Mouse (Mus musculus) layer of hippocampus, postnatal 14 days (tissue): ENCODE measurements around the gene Gm21103. TPM values are rescaled to one million over a fixed set of nuclear protein-coding genes. Genes with fewer than 3 reads are reported as not detected.
"Not testable (repeated sequence)": the region's sequence is repeated elsewhere in the genome, so short reads cannot be mapped to it uniquely, and the experiment has no call there.

Source experiments
- DNase-seq, 2 experiments: peaks; one replicate each; pipeline ENCODE4 v3.0.0; 2021 to 2022; ENCODE audit warnings: low spot score in 2 of 2, mixed read lengths in 1 of 2
- long read RNA-seq, 2 experiments: library from polyadenylated mRNA; stranded (forward); transcript quantifications; one replicate each; pipeline ENCODE4 v2.0.0; 2021
- total RNA-seq, 2 experiments: library from RNA; stranded (reverse); gene quantifications; 2 replicates each; pipeline ENCODE4 v1.2.3; 2021

Gene Gm21103
- not detected for total RNA-seq
- long read RNA-seq, experiment 1 = 0 reads
- long read RNA-seq, experiment 2 = 0 reads

DNA sequence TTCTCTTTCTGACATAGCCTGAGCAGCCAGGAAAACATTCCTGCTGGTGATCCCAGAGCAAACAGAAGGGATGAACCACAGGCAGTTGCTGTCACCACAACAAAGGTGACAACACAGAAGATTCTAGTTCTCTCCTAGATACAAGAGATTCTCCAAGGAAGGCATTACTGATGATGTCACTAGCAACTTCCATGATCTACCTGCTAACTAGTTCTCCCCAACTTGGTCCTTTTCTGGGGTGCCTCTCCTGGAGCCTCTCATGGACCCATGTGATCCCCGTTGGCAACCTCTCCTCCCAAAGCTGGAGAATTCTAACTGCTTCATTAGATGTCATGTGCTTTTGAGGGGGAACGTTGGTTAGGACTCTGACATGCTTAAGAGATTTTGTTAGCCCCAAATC, at the start of gene Gm21103:
Gm21103 (minus strand) TSS at position 101 of the 400 bp plus-strand sequence.
- DNase-seq = not testable (repeated sequence)

- not testable (repeated sequence) for DNase-seq
Observed at GRCm38 (mm10) chr14:6343578-6343977, 38.9 kb upstream of the Gm21103 start, which contains the start of gene Gm3618. Gene Gm3618 (minus strand): TSS chr14:6343678.

DNA sequence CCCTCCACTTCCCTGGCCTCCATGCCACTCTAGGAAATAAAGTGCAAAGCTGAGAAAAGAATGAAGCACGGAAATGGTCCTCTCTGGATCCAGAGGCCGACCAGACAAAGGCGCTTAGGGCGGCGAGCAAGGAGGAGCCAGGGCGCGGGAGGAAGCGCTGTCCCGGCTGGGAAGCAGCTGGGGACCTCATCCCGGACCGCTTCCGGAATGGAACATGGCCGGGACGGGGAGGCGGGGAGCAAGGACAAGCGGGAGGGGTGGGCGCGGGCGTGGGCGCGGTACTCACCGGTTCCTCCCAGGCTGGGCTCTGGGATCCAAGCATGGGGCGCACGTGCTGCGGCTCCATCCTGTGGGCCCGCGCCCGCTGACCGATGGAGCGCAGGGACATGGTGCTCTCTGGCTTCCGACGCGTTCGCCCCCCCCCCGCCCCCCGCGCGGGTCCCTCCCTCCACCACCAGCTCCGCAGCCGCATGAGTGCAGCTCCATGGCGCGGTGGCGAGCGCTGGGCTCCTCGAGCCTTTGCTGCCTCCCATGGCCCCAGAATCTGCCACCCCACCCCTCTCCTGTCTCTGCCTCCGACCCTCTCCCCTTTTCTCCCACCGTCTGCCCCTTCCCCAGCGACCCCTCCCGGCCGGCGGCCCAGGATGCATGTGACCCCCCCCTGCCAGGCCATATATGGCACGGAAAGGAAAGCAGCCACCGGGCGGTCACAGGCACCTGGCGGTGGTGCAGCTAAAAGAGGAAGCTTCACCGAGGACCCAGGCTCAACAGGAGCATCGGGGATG, 17.5 kb downstream of the Gm21103 start, which contains the start of gene Gm3411:
Gm3411 (minus strand) TSS at position 320 of the 785 bp plus-strand sequence.
- DNase-seq = peak; percentile 24 to 38

Other genes starting within 250 kb of the Gm21103 start
- not detected for gene Gm6337, start 246.6 kb downstream of the Gm21103 start, total RNA-seq
- gene Gm8206, start 210.9 kb downstream of the Gm21103 start, total RNA-seq = under 1 TPM; 0.30 to 0.98 TPM
- gene Gm3468, start 196.2 kb downstream of the Gm21103 start, total RNA-seq = 1 to 10 TPM; 1.1 to 1.7 TPM
- gene Gm3476, start 179.0 kb downstream of the Gm21103 start, total RNA-seq = not detected
- 1 to 10 TPM; 1.8 to 2.4 TPM for gene Gm21560, start 85.6 kb downstream of the Gm21103 start, total RNA-seq
- gene Gm3411, start 17.6 kb downstream of the Gm21103 start, total RNA-seq = 1 to 10 TPM; 2.2 to 4.8 TPM
- not detected for gene Gm3618, start 38.8 kb upstream of the Gm21103 start, total RNA-seq
- not detected for gene Gm16440, start 85.5 kb upstream of the Gm21103 start, total RNA-seq
- under 1 TPM in 1 of 2 experiments, not detected in 1; 0.91 TPM for gene Gm3591, start 107.6 kb upstream of the Gm21103 start, total RNA-seq
- not detected for gene Gm3594, start 139.8 kb upstream of the Gm21103 start, total RNA-seq
- not detected for gene Gm8356, start 232.4 kb upstream of the Gm21103 start, total RNA-seq